Mouse (Mus musculus) kidney, postnatal 0 days (tissue): ENCODE results near the gene Gm43552. TPM values are rescaled to one million over a fixed set of nuclear protein-coding genes. Genes with fewer than 3 reads are reported as not detected.

Experiments used
- ATAC-seq: fragments of 200-750 bp; cut with Nextera tagmentation; replicated peaks from 2 replicates; pipeline ENCODE4 v1.8.0; 2017; ENCODE audit warnings: low read depth, moderate number of reproducible peaks, moderate TSS enrichment, moderate library complexity; ENCODE audit not compliant: low FRiP score
- DNase-seq: peaks from one replicate; pipeline ENCODE4 v3.0.0-alpha.2; 2016; ENCODE audit warnings: low spot score
- H3K27ac ChIP-seq: fragments of 300-500 bp; sonication (generic); 2 replicates; pipeline ENCODE4 v1.5.1; 2014; ENCODE audit warnings: mild to moderate bottlenecking
- H3K27me3 ChIP-seq: fragments of 300-500 bp; sonication (generic); 2 replicates; pipeline ENCODE4 v1.6.1; 2014; ENCODE audit warnings: low read length, mixed read lengths; ENCODE audit not compliant: insufficient read depth
- H3K36me3 ChIP-seq: fragments of 300-500 bp; sonication (generic); 2 replicates; pipeline ENCODE4 v1.6.1; 2014; ENCODE audit warnings: low read length, mixed read lengths; ENCODE audit not compliant: insufficient read depth
- H3K4me1 ChIP-seq: fragments of 300-500 bp; sonication (generic); replicated peaks from 2 replicates; pipeline ENCODE4 v1.6.1; 2014; ENCODE audit warnings: antibody characterized with exemption, low read length, mixed read lengths; ENCODE audit not compliant: insufficient read depth
- H3K4me2 ChIP-seq: fragments of 300-500 bp; sonication (generic); 2 replicates; pipeline ENCODE4 v1.6.1; 2014; ENCODE audit warnings: mild to moderate bottlenecking, low read length, moderate library complexity, mixed read lengths
- H3K4me3 ChIP-seq: fragments of 300-500 bp; sonication (generic); replicated peaks from 2 replicates; pipeline ENCODE4 v1.5.1; 2014; ENCODE audit warnings: low read depth, low read length
- H3K9ac ChIP-seq: fragments of 300-500 bp; sonication (generic); 2 replicates; pipeline ENCODE4 v1.6.1; 2014; ENCODE audit warnings: low read depth, low read length
- H3K9me3 ChIP-seq: fragments of 300-500 bp; sonication (generic); replicated peaks from 2 replicates; pipeline ENCODE4 v1.6.1; 2016; ENCODE audit warnings: low read length, inconsistent platforms, mixed read lengths
- CTCF ChIP-seq: IDR thresholded peaks from 2 replicates; pipeline ENCODE4 v1.5.1; 2016; ENCODE audit warnings: antibody characterized with exemption, low read depth, mild to moderate bottlenecking, moderate library complexity
- WGBS: fragments of 180-500 bp; shearing (Covaris S2); extraction: QIAGEN DNeasy Blood & Tissue Kit; methylation state at CpG from one replicate; pipeline ENCODE4 v1.1.7; 2014; 5-methylcytosine and 5-hydroxymethylcytosine counted together
- polyA plus RNA-seq: library from polyadenylated mRNA; unstranded; fragments of >200 nt; fragmentation: Nextera tagmentation; extraction: Ambion mirVana; gene quantifications from 2 replicates; pipeline ENCODE4 v1.2.1, GENCODE M21; 2015

The Gm43552 gene
- polyA plus RNA-seq, 1 experiment from 2014 or later: 0.96 TPM

DNA sequence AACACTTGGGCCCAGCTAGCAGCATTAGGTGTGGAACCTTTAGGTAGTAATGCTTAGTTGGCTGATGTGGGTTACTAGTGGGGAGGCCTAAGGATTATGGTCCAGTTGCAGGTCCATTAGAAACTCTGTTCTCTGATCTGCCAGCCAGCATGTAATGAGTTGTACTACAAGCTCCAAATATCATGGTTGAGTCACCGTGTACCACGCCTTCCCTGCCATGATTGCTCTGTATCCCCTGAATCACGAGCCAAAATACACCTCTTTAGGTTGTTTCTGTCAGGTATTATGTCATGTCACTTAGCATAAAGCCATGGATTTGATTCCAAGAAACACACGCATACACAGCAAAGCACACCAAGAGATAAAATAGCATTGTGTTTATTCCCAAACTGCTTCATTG lies 32.2 kb upstream of the Gm43552 start:
- no peak overlapping the region for H3K4me3 ChIP-seq
- no peaks in the 10 kb centered on the region for H3K4me1 ChIP-seq
- H3K36me3 ChIP-seq: no peaks in the 10 kb centered on the region
- H3K27me3 ChIP-seq: no peaks in the 10 kb centered on the region
- H3K4me2 ChIP-seq: no peak overlapping the region
- DNase-seq: no peak
- no peak for TF ChIP-seq CTCF
- no peak overlapping the region for H3K27ac ChIP-seq
- no peak for ATAC-seq
- WGBS: 68% methylated on average over 4 of the region's 4 CpGs
- no peak overlapping the region for H3K9ac ChIP-seq
- H3K9me3 ChIP-seq: no peaks in the 10 kb centered on the region

DNA sequence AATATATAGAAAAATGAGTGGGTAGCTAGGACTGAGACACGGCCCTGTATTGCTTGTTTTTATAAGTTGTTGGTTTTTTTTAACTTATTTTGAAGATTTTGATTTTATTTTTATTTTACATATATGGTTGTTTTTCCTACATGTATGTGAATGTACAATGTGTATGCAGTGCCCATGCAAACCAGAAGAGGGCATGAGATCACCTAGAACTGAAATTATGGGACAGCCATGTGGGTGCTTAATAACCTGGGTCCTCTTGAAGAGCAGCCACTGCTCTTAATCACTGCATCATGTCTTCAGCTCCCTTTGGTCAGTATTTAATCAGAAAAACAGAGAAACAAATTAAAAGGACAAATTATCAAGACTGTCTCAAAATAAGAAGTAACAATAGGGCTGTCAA lies 29.2 kb upstream of the Gm43552 start:
- H3K36me3 ChIP-seq: no peaks in the 10 kb centered on the region
- no peak overlapping the region for H3K9ac ChIP-seq
- H3K9me3 ChIP-seq: no peaks in the 10 kb centered on the region
- WGBS: 88% methylated on average over 1 of the region's 1 CpGs
- H3K27ac ChIP-seq: no peak overlapping the region
- no peak overlapping the region for H3K4me3 ChIP-seq
- ATAC-seq (no peak), DNase-seq (no peak)
- TF ChIP-seq CTCF: peak; percentile 58
- H3K4me1 ChIP-seq: no peaks in the 10 kb centered on the region
- no peak overlapping the region for H3K4me2 ChIP-seq
- H3K27me3 ChIP-seq: no peaks in the 10 kb centered on the region

DNA sequence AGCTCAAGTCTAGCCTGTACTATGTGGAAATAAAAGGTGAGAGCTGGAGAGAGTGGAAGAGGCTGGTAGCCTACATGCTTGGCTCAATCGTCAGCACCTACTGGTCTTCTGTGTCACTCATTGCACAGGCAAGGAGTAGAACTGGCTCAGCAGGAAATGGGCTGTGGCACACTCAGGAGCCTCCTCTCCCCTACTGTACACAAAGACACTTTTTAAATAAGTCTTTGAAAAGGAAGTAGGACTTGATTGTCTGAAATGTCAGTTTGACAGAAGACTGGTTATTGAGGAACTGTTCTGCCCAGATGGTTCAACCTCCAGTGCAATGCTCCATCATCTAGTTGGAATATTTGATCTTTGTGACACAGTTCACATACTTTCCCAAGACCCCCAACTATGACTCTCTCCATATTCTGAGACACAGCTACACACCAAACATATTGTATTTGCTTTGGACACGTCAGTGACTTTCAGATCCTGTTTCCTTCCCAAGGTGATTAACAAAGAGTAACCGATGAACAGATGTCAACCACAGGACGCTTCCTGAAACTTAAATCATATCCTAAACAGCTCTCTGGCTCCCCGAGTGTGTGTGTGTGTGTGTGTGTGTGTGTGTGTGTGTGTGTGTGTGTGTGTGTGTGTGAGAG lies 22.1 kb upstream of the Gm43552 start:
- no peak for ATAC-seq
- Histone ChIP-seq H3K4me2 (no peak overlapping the region), H3K9ac (no peak overlapping the region), H3K27me3 (no peaks in the 10 kb centered on the region), H3K27ac (0 out of 2 replicates have a peak overlapping the region, but pooled peaks have one; percentile 19), H3K4me3 (no peak overlapping the region), H3K9me3 (no peaks in the 10 kb centered on the region), H3K4me1 (0 out of 2 replicates have a peak, but pooled peaks cover 3% of the 10 kb centered on the region), H3K36me3 (no peaks in the 10 kb centered on the region)
- no peak for TF ChIP-seq CTCF
- no peak for DNase-seq
- 36% methylated on average over 5 of the region's 5 CpGs for WGBS

DNA sequence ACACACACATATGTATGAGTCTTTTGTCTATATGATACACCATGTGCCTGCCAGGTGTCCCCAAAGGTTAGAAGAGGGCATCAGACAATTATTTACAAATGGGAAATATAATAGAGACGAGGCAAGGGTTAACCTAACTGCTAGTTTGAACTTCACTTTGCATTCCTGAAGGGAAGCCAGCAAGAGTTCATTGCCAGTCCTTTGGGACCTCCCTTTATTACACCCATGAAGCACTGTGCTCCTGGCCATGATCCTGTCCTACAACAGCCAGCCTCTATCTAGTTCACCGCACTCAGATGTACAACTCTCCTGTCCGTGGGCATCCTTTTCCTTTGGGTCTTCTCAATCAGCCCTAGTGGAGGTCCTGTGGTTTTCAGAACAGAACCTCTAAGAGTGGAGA lies 20.9 kb upstream of the Gm43552 start:
- H3K4me2 ChIP-seq: no peak overlapping the region
- DNase-seq (peak; percentile 38), ATAC-seq (no peak)
- no peaks in the 10 kb centered on the region for H3K36me3 ChIP-seq
- no peak overlapping the region for H3K27ac ChIP-seq
- WGBS: 47% methylated on average over 3 of the region's 3 CpGs
- no peak for TF ChIP-seq CTCF
- 0 out of 2 replicates have a peak, but pooled peaks cover 3% of the 10 kb centered on the region for H3K4me1 ChIP-seq
- no peak overlapping the region for H3K4me3 ChIP-seq
- no peaks in the 10 kb centered on the region for H3K27me3 ChIP-seq
- H3K9me3 ChIP-seq: no peaks in the 10 kb centered on the region
- no peak overlapping the region for H3K9ac ChIP-seq

DNA sequence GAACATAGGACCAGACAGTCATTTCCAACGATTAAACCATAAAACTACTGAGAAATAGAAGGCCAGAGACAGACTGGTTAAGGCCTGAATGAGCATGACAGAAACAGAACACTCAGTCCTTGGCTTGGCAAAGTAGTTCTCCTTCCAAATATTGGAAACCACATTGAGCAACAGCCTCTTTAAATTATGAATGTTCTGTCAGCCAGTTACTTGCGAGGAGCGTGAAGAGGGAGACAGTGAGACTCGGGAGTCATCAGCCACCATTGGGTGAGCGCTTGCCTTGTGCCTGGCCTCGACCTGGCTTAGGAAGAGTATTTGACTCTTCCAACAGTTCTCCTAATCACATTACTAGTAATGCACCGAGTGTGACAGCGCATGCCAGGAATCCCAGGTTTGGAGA lies 15.8 kb upstream of the Gm43552 start:
- no peaks in the 10 kb centered on the region for H3K27me3 ChIP-seq
- DNase-seq (no peak), ATAC-seq (no peak)
- 84% methylated on average over 8 of the region's 8 CpGs for WGBS
- no peak overlapping the region for H3K9ac ChIP-seq
- H3K36me3 ChIP-seq: no peaks in the 10 kb centered on the region
- no peaks in the 10 kb centered on the region for H3K9me3 ChIP-seq
- no peak overlapping the region for H3K4me3 ChIP-seq
- TF ChIP-seq CTCF: no peak
- H3K27ac ChIP-seq: no peak overlapping the region
- no peaks in the 10 kb centered on the region for H3K4me1 ChIP-seq
- no peak overlapping the region for H3K4me2 ChIP-seq

DNA sequence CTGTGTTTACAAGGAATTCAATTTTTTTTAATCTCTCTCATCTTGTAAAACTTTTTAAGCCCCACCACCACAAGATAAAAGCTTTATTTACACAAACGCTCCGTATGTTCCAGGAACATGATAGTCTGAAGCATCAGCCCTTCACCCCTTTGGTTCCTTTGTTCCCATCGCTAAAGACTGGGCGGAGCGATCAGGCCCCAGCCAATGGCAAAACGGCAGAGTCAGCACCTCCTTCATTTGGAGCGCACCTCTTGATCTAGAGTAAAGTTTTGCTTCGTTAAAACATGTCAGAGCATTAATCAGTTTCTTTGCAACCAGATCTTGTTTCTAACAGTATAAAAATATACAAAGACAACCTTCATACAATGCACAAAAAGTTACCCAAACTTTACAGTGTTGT lies 13.2 kb upstream of the Gm43552 start:
- H3K4me3 ChIP-seq: no peak overlapping the region
- H3K9me3 ChIP-seq: no peaks in the 10 kb centered on the region
- no peak for ATAC-seq
- 12% methylated on average over 8 of the region's 8 CpGs for WGBS
- H3K36me3 ChIP-seq: no peaks in the 10 kb centered on the region
- H3K9ac ChIP-seq: no peak overlapping the region
- H3K4me2 ChIP-seq: peak overlapping the region; percentile 37
- H3K27ac ChIP-seq: no peak overlapping the region
- no peaks in the 10 kb centered on the region for H3K4me1 ChIP-seq
- H3K27me3 ChIP-seq: no peaks in the 10 kb centered on the region
- TF ChIP-seq CTCF: no peak
- DNase-seq: peak; percentile 57

DNA sequence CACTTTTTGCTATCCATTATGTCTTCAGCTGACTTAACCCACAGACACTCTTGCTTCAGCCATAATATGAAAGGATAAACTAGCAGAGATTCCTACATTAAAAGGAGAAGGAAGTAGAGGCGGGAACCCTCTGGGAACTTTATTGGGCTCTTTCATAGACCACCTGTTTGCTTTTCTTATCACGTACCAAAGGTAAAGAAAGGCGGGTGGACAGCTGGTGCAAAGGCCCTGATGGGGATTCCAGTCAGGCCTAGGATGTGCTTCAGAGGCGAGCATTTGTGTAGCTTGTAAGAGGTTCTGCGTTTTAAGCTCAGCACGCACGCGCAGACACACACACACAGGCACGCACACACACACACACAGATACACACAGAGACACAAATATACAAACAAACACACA lies 8.8 kb upstream of the Gm43552 start:
- Histone ChIP-seq H3K27me3 (no peaks in the 10 kb centered on the region), H3K36me3 (no peaks in the 10 kb centered on the region), H3K4me3 (no peak overlapping the region), H3K4me1 (no peaks in the 10 kb centered on the region), H3K9ac (no peak overlapping the region), H3K27ac (no peak overlapping the region), H3K9me3 (no peaks in the 10 kb centered on the region), H3K4me2 (no peak overlapping the region)
- DNase-seq (no peak), ATAC-seq (no peak)
- TF ChIP-seq CTCF: no peak
- WGBS: 89% methylated on average over 9 of the region's 9 CpGs
